Mouse (Mus musculus) stomach, postnatal 0 days (tissue): ENCODE measurements at regions not wholly inside any gene's neighbourhood (a gene's known extent, or its start where the extent isn't known, plus 50 kb on each side); places are given as distances from the start of the nearest gene placed in this dataset.

Experiments used
- CTCF ChIP-seq: IDR thresholded peaks from 2 replicates; pipeline ENCODE4 v1.5.1; 2016; ENCODE audit warnings: antibody characterized with exemption, low read depth, mild to moderate bottlenecking, moderate library complexity
- EP300 ChIP-seq: optimal IDR thresholded peaks from 2 replicates; pipeline ENCODE3; 2016; ENCODE audit warnings: antibody characterized with exemption

DNA sequence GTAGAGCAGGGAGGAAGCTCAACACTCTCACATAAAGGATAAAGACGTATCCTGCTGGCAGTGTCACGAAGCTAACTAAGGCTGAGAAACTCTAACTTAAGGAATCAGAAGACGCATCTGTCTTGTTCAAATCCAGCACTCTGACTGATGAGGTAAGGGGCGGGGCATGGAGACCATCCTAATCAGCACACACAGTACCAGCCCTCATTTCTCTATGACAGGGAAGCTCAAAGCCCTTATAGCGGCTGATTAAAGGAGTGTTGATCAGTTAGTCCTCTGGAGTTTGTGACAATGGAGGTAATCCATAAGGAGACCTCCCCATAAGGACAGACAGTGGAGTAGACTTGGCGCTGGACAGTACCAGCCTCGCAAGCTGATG is 52.1 kb upstream of the March10 start:
- TF ChIP-seq CTCF (no peak), EP300 (no peak)
